Mouse (Mus musculus) lung, postnatal 0 days (tissue): ENCODE measurements around the gene Elavl4. TPM values are rescaled to one million over a fixed set of nuclear protein-coding genes. Genes with fewer than 3 reads are reported as not detected.

ENCODE experiments used
- ATAC-seq: fragments of 200-750 bp; cut with Nextera tagmentation; 2 replicates; pipeline ENCODE4 v1.8.0; 2017; ENCODE audit warnings: moderate library complexity
- DNase-seq: peaks from one replicate; pipeline ENCODE4 v3.0.0-alpha.2; 2016; ENCODE audit warnings: low spot score
- H3K27ac ChIP-seq: fragments of 300-500 bp; sonication (generic); 2 replicates; pipeline ENCODE4 v1.5.1; 2014; ENCODE audit warnings: antibody characterized with exemption, mild to moderate bottlenecking, low read length, mixed read lengths
- H3K27me3 ChIP-seq: fragments of 300-500 bp; sonication (generic); replicated peaks from 2 replicates; pipeline ENCODE4 v1.6.1; 2014; ENCODE audit warnings: low read length, mixed read lengths; ENCODE audit not compliant: insufficient read depth
- H3K36me3 ChIP-seq: fragments of 300-500 bp; sonication (generic); 2 replicates; pipeline ENCODE4 v1.6.1; 2014; ENCODE audit warnings: low read length, mixed read lengths; ENCODE audit not compliant: insufficient read depth
- H3K4me1 ChIP-seq: fragments of 300-500 bp; sonication (generic); 2 replicates; pipeline ENCODE4 v1.6.1; 2014; ENCODE audit warnings: antibody characterized with exemption, low read depth, low read length, mixed read lengths; ENCODE audit not compliant: insufficient read depth
- H3K4me2 ChIP-seq: fragments of 300-500 bp; sonication (generic); replicated peaks from 2 replicates; pipeline ENCODE4 v1.6.1; 2014; ENCODE audit warnings: low read depth, mild to moderate bottlenecking, low read length, moderate library complexity, mixed read lengths
- H3K4me3 ChIP-seq: fragments of 300-500 bp; sonication (generic); 2 replicates; pipeline ENCODE4 v1.5.1; 2014; ENCODE audit warnings: low read depth, low read length
- H3K9ac ChIP-seq: fragments of 300-500 bp; sonication (generic); replicated peaks from 2 replicates; pipeline ENCODE4 v1.6.1; 2014; ENCODE audit warnings: low read depth, mild to moderate bottlenecking
- H3K9me3 ChIP-seq: fragments of 300-500 bp; sonication (generic); 2 replicates; pipeline ENCODE4 v1.6.1; 2016; ENCODE audit warnings: low read length, mixed read lengths
- CTCF ChIP-seq: IDR thresholded peaks from 2 replicates; pipeline ENCODE4 v1.5.1; 2016; ENCODE audit warnings: antibody characterized with exemption, mild to moderate bottlenecking
- EP300 ChIP-seq: IDR thresholded peaks from 2 replicates; pipeline ENCODE4 v1.6.1; 2016; ENCODE audit warnings: antibody characterized with exemption, mild to moderate bottlenecking, control low read depth
- WGBS: fragments of 180-500 bp; shearing (Covaris S2); extraction: QIAGEN DNeasy Blood & Tissue Kit; methylation state at CpG from one replicate; pipeline ENCODE4 v1.1.7; 2014; 5-methylcytosine and 5-hydroxymethylcytosine counted together
- polyA plus RNA-seq: library from polyadenylated mRNA; unstranded; fragments of >200 nt; fragmentation: Nextera tagmentation; extraction: Ambion mirVana; gene quantifications from 2 replicates; pipeline ENCODE4 v1.2.1, GENCODE M21; 2015

Gene Elavl4
- polyA plus RNA-seq, 1 experiment from 2014 or later, result 0.16 TPM

DNA sequence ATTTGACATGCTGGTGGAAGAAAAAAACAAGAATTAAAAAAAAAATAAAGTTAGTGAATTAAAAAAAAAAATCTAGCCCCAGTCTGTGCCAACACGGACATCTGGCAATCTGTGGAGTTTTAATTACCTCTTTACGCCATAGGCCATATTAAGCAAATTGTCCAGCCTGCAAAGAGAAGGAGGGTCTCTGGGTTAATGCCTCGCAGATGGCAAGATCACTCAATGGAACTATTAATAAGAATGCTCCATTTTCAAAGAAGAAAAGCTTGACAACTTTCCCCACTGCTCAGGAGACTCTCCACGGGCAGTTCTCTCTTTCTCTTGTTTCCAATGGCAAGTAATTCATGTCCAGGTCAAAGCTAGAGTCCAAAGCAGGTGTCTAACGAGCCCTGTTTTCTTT lies 142.1 kb downstream of the Elavl4 start:
- Histone ChIP-seq H3K9me3 (no peaks in the 10 kb centered on the region), H3K9ac (no peak overlapping the region), H3K4me3 (no peak overlapping the region), H3K4me2 (no peak overlapping the region), H3K27me3 (no peaks in the 10 kb centered on the region), H3K27ac (no peak overlapping the region), H3K36me3 (no peaks in the 10 kb centered on the region), H3K4me1 (no peaks in the 10 kb centered on the region)
- DNase-seq, result no peak
- 69% methylated on average over 5 of the region's 5 CpGs for WGBS
- TF ChIP-seq EP300 (no peak), CTCF (no peak)
- ATAC-seq, result no peak

DNA sequence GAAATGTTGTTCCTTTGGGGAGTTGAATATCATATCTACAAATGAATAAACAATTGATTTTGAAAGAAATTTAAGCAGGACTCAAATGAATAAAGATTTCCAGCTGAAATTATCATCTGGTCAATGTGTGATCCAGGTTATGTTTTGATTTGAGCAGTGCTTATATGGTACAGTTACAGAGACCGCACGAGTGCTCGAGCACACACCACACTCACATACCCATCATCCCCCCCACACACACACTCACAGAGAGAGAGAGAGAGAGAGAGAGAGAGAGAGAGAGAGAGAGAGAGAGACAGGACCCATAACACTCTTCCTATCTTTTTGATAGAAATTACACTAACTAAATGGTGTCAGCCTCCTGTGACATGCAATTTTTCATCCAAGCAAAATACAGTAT lies 150.0 kb downstream of the Elavl4 start:
- Histone ChIP-seq H3K27me3 (no peaks in the 10 kb centered on the region), H3K9me3 (no peaks in the 10 kb centered on the region), H3K36me3 (no peaks in the 10 kb centered on the region), H3K27ac (no peak overlapping the region), H3K9ac (no peak overlapping the region), H3K4me1 (no peaks in the 10 kb centered on the region), H3K4me3 (no peak overlapping the region), H3K4me2 (no peak overlapping the region)
- WGBS, result 84% methylated on average over 3 of the region's 3 CpGs
- ATAC-seq (no peak), DNase-seq (no peak)
- TF ChIP-seq EP300 (no peak), CTCF (no peak)

DNA sequence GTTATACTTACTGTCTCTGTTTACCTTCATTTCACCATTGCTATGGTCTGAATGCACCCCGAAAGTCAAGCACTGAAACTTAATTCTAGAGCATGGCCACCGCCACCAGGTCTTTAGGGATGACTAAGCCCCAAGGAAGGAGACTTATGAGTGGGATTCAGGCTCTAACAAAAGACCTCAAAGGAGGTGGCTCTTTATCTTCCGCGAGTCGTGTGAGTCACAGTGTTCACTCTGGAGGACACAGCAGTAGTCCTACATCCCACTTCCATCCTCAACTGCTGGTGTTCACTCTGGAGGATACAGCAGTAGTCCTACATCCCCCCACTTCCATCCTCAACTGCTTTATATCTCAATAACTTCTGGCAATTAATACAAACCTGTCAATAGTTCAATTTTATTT lies 151.8 kb downstream of the Elavl4 start:
- no peak overlapping the region for H3K9ac ChIP-seq
- TF ChIP-seq CTCF (no peak), EP300 (no peak)
- no peak overlapping the region for H3K4me2 ChIP-seq
- ATAC-seq, result no peak
- 83% methylated on average over 5 of the region's 5 CpGs for WGBS
- H3K36me3 ChIP-seq, result no peaks in the 10 kb centered on the region
- H3K9me3 ChIP-seq, result no peaks in the 10 kb centered on the region
- no peak overlapping the region for H3K4me3 ChIP-seq
- no peak overlapping the region for H3K27ac ChIP-seq
- DNase-seq, result no peak
- no peaks in the 10 kb centered on the region for H3K27me3 ChIP-seq
- H3K4me1 ChIP-seq, result no peaks in the 10 kb centered on the region

DNA sequence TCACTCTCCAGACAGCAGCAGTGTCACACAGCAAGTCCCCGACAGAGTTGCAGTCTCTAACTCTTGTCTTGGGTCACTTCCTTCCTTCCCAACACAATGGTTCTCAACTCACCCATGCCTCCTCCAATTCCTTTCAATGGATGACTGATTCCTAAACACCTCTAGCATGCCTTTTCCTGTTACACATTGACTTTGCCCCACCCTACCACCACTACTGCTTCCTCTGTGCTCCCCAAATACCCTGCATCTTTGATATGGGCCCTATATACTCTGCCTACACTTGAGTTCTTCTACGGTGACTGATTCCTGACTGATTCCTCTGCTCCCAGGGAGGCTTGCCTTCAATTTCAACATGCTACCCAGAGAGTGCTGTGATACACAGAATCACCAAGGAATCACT lies 153.1 kb downstream of the Elavl4 start:
- WGBS, result 57% methylated on average over 2 of the region's 2 CpGs
- Histone ChIP-seq H3K36me3 (no peaks in the 10 kb centered on the region), H3K27me3 (no peaks in the 10 kb centered on the region), H3K9ac (no peak overlapping the region), H3K4me1 (no peaks in the 10 kb centered on the region), H3K4me2 (no peak overlapping the region), H3K4me3 (no peak overlapping the region), H3K9me3 (no peaks in the 10 kb centered on the region), H3K27ac (no peak overlapping the region)
- DNase-seq (no peak), ATAC-seq (no peak)
- TF ChIP-seq EP300 (no peak), CTCF (no peak)

DNA sequence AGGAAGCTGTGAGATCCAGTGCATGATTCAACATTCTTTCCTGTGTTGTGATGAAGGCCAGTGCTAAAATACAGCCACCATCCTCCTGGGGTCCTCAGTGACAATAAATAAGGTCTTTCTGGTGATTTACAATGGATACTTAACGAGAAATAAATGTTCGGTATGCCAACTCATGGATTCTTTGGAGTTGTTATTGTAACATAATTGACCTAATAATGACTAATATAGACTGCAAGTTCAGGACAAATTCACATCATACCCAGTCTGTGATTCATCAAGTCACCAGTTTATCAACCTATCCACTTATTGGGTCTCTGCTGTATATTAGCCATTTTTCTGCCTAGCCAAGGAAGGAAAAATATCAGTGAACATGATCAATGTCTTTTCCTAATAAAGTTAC lies 174.4 kb downstream of the Elavl4 start:
- no peak overlapping the region for H3K9ac ChIP-seq
- H3K4me2 ChIP-seq, result no peak overlapping the region
- no peak overlapping the region for H3K4me3 ChIP-seq
- H3K4me1 ChIP-seq, result no peaks in the 10 kb centered on the region
- H3K36me3 ChIP-seq, result no peaks in the 10 kb centered on the region
- H3K27ac ChIP-seq, result no peak overlapping the region
- no peaks in the 10 kb centered on the region for H3K9me3 ChIP-seq
- 78% methylated on average over 2 of the region's 2 CpGs for WGBS
- no peak for DNase-seq
- no peak for TF ChIP-seq CTCF
- TF ChIP-seq EP300, result no peak
- ATAC-seq, result no peak
- H3K27me3 ChIP-seq, result no peaks in the 10 kb centered on the region

DNA sequence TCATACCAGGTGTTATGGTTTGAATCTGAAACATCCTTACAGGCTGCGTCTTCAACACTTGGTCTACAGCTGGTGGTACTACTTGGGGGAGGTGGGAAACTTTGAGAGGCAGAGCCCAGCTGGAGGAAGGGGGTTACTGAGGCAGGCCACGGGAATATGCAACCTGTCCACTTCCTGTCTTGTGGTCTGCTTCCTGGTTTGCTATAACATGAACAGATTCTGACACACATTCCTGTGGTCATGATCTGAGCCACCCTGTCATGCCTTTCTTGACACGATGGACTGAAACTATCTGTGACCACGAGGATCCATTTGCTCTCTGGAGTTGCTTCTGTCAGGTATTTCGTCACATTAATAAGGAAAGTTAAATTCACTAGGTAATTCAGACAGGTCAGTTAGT lies 179.7 kb downstream of the Elavl4 start:
- 66% methylated on average over 5 of the region's 5 CpGs for WGBS
- H3K4me3 ChIP-seq, result no peak overlapping the region
- no peak overlapping the region for H3K4me2 ChIP-seq
- DNase-seq (no peak), ATAC-seq (no peak)
- H3K9me3 ChIP-seq, result no peaks in the 10 kb centered on the region
- no peak overlapping the region for H3K9ac ChIP-seq
- H3K27ac ChIP-seq, result no peak overlapping the region
- no peaks in the 10 kb centered on the region for H3K27me3 ChIP-seq
- H3K36me3 ChIP-seq, result no peaks in the 10 kb centered on the region
- TF ChIP-seq EP300 (no peak), CTCF (no peak)
- H3K4me1 ChIP-seq, result no peaks in the 10 kb centered on the region

DNA sequence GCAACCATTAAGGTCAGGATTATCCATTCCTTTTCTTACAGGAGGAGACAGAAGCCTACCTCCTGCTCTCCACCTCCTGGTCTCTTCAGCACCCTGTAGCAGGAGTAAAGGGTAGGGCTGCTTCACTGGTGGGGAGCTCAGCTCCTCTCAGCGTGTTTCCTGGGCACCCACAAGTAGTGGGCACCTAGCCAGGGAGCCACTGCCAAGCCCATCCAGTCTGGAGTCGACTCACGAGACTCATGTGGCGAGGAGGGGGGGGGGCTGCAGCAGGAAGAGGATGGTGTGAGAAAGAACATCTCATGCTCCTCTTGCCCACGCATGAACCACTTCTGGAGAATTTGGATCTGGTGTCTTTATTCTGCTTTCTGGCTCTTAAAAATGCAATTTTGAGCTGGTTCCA lies 186.5 kb downstream of the Elavl4 start:
- Histone ChIP-seq H3K4me1 (no peaks in the 10 kb centered on the region), H3K27me3 (no peaks in the 10 kb centered on the region), H3K9ac (no peak overlapping the region), H3K4me3 (no peak overlapping the region), H3K27ac (no peak overlapping the region), H3K36me3 (no peaks in the 10 kb centered on the region), H3K4me2 (no peak overlapping the region), H3K9me3 (no peaks in the 10 kb centered on the region)
- TF ChIP-seq EP300, result no peak
- no peak for TF ChIP-seq CTCF
- no peak for DNase-seq
- WGBS, result 43% methylated on average over 5 of the region's 5 CpGs
- ATAC-seq, result no peak
